Mouse (Mus musculus): ENCODE results near the gene Iqgap1.

DNA sequence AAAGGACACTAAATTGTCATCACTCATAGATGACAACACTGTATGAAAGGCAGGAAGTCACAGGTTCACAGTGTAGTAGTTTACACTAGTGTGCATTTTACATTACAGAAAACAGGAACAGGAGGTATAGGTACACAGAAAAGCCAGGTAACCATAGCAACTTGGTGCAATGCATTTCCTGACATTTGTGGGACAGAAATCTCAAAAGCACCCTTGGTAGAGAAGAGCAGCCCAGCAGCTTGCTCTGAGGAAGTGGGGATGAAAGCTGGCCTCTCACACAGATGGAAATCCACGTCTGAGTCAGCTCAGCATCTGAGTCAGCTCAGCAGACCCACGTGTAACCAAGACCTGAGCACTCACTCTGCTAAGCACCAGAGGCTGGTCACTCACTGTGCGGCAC is 59.7 kb downstream of the Iqgap1 start:
- TF ChIP-seq CTCF (conservative IDR thresholded peaks at IDR 0.05; ENCODE audit: insufficient read depth, insufficient read length, low read depth, low read length) (no peak), POLR2A (IDR thresholded peaks at IDR 0.05; ENCODE audit: low read depth, low read length) (no peak)
